Mouse (Mus musculus) ovary, adult 2 months (tissue): ENCODE data around the gene Nek5. TPM values are rescaled to one million over a fixed set of nuclear protein-coding genes. Genes with fewer than 3 reads are reported as not detected.

Experiments
- polyA plus RNA-seq: library from polyadenylated mRNA; depleted of rRNA; stranded (reverse); fragments of >200 nt; gene quantifications from 2 replicates; pipeline ENCODE4 v1.2.3, GENCODE M21; 2012; rRNA removed

Nek5 gene
- polyA plus RNA-seq: 1.3 and 2.0 TPM in 2 replicates

DNA sequence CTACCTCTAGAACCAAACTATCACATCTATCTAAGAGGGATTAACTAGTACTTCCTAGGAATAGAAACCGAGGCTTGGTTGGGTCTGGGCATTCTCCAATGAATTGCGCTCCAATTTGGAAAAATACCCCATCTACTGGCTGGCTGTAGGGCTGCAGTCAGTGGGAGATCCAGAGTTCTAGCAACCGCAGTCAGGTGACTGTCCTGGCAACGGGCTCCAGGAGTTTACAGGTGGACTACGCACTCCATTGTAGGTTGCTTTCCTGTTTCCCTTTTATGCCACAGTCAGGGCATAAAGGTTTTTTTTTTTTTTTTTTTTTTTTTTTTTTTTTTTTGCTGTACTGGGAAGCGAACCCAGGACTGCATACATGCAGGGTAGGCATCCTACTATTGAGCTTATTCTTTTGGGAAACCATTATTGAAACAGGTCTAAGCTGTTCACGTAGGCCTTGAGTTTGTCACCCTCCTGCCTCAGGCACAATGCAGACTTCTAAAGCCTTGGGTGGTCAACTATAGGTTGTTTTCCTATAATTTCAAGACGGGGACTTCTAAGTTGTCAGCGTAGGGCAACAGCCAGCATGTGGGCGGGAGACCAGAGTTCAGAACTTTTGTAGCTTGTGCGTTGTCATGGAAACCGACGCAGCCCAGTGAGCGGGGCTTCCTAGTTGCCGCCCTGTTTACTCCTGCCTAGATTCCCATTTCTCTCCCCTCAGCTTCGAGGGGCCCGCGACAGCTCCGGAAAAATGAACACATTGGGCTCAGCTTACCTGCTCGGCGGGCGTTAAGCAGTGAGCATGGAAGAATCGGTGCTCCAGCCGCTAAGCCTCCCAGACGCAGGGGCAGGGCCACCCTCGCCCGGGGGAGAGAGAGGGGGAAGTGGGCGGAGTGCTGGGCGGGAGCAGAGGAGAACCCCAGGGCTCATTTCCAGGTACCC, at the start of gene Nek5:
TSS of gene Nek5 (minus strand) at position 834 of the 933 bp plus-strand sequence.

GRCm38 (mm10) chr8:22166080-22166603, 41.3 kb upstream of the Nek5 start, which contains the start of gene Nek3:
TSS of gene Nek3 (minus strand) at chr8:22166435.

GRCm38 (mm10) chr8:22060446-22060889, 64.4 kb downstream of the Nek5 start, which contains the start of gene Alg11:
TSS of gene Alg11 (plus strand) at chr8:22060721.

GRCm38 (mm10) chr8:22059821-22060445, 64.9 kb downstream of the Nek5 start, which contains the start of gene Atp7b:
TSS of gene Atp7b (minus strand) at chr8:22060305.

Other genes starting within 250 kb of the Nek5 start
- not detected in 2 replicates for gene Defb9, start 239.6 kb downstream of the Nek5 start, polyA plus RNA-seq
- gene Defb11, start 218.6 kb downstream of the Nek5 start, polyA plus RNA-seq: not detected in 2 replicates
- gene Defb15, start 192.3 kb downstream of the Nek5 start, polyA plus RNA-seq: not detected in 2 replicates
- not detected in 2 replicates for gene Defb35, start 186.7 kb downstream of the Nek5 start, polyA plus RNA-seq
- not detected in 2 replicates for gene Defb13, start 178.3 kb downstream of the Nek5 start, polyA plus RNA-seq
- gene Fam90a1a, start 166.3 kb downstream of the Nek5 start, polyA plus RNA-seq: 0.35 and 0.60 TPM in 2 replicates
- gene Ccdc70, start 155.3 kb downstream of the Nek5 start, polyA plus RNA-seq: not detected in 2 replicates
- 0.20 and 0.31 TPM in 2 replicates for gene Atp7b, start 64.7 kb downstream of the Nek5 start, polyA plus RNA-seq
- gene Alg11, start 64.3 kb downstream of the Nek5 start, polyA plus RNA-seq: 3.5 and 4.8 TPM in 2 replicates
- gene Nek3, start 41.4 kb upstream of the Nek5 start, polyA plus RNA-seq: 0.88 and 1.4 TPM in 2 replicates
- 2.8 and 3.6 TPM in 2 replicates for gene Ckap2, start 60.8 kb upstream of the Nek5 start, polyA plus RNA-seq
- 6.0 and 8.2 TPM in 2 replicates for gene Vps36, start 67.8 kb upstream of the Nek5 start, polyA plus RNA-seq
- gene Thsd1, start 102.3 kb upstream of the Nek5 start, polyA plus RNA-seq: 5.4 and 6.3 TPM in 2 replicates
- gene Tpte, start 158.4 kb upstream of the Nek5 start, polyA plus RNA-seq: 0.06 TPM in 1 of 2 replicates, not detected in the other